In the genomic region with DNA sequence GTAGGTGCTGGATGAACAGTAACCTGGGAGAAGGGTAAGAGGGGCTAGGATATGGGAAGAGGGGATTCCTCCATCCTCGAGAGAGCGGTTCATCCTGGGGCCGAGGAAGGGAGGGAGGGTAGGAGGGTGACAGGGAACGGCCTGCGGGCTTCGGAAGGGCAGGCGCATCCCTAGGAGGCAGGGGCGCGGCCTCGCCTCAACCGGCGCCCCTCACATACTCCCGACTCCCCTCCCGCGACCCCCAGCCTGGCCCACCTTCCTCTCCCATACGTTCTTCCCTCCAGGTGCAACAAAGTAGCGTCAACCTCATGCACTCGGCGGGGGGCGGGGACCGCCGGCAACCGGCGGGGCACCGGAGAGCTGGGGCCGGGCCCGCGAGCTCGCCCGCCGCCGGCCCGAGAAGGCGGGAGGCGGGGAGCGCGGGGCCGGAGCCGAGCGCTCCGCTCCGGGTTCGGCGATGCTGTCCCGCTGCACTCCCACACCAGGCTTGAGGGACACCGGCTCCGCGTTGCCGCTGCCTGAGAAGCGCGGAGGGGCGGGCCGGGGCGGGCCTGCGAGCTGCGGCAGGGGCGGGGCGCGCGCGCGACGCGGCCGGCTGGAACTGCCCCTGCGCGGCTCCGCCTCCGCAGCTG, we compare ENCODE assay signal across 8 mouse cellular contexts. TPM values are rescaled to one million over a fixed set of nuclear protein-coding genes. Genes with fewer than 3 reads are reported as not detected.
DNase-seq lines count a peak whose midpoint lies in the region; ATAC-seq and TF ChIP-seq lines count a peak whose summit lies in the region.

A gene (minus strand): TSS at position 513 of the 632 bp plus-strand sequence.

- peaks cover 3 to 10% of the 10 kb centered on the region in 2 experiments; a peak in 3 of 4 replicates for H3K4me1 ChIP-seq in heart, embryonic 14.5 days (ENCODE audit: control insufficient read depth in 2 of 2, insufficient read depth in 2 of 2, low read length in 2 of 2)
- H3K4me1 ChIP-seq in embryonic facial prominence, embryonic 15.5 days, result peaks cover 17% of the 10 kb centered on the region
- H3K4me1 ChIP-seq in midbrain, embryonic 13.5 days (replicated peaks), result peaks cover 23% of the 10 kb centered on the region

- ATAC-seq in heart, embryonic 14.5 days (ENCODE audit: insufficient number of reproducible peaks, insufficient read depth, low FRiP score, low read depth), result peak; percentile 1; the same call in 1 of the 2 replicates
- ATAC-seq in embryonic facial prominence, embryonic 15.5 days (ENCODE audit: insufficient number of reproducible peaks, low FRiP score, low TSS enrichment, low read depth), result 0 out of 2 replicates have a peak, but pooled peaks have one; percentile 0
- ATAC-seq in midbrain, embryonic 13.5 days, result peak; percentile 44

- peak within 1 kb of the TSS; percentile 85 for H3K9ac ChIP-seq in heart, embryonic 14.5 days (ENCODE audit: low read length)
- peak within 1 kb of the TSS; percentile 81 for H3K9ac ChIP-seq in embryonic facial prominence, embryonic 15.5 days
- H3K9ac ChIP-seq in midbrain, embryonic 13.5 days (replicated peaks), result peak within 1 kb of the TSS; percentile 93

- peak within 1 kb of the TSS; percentile 77 to 87 for H3K4me3 ChIP-seq in heart, embryonic 14.5 days (ENCODE audit: control insufficient read depth in 1 of 2, insufficient read depth in 1 of 2, low read depth in 1 of 2, low read length in 2 of 2)
- peak within 1 kb of the TSS; percentile 83 for H3K4me3 ChIP-seq in embryonic facial prominence, embryonic 15.5 days (replicated peaks)
- H3K4me3 ChIP-seq in layer of hippocampus, adult 2 months, result peak within 1 kb of the TSS; percentile 79
- H3K4me3 ChIP-seq in midbrain, embryonic 13.5 days (replicated peaks), result peak within 1 kb of the TSS; percentile 86

- peaks cover 7% of the 10 kb centered on the region for H3K36me3 ChIP-seq in heart, embryonic 14.5 days (ENCODE audit: control insufficient read depth, insufficient read depth, low read length)
- H3K36me3 ChIP-seq in embryonic facial prominence, embryonic 15.5 days, result peaks cover 14% of the 10 kb centered on the region
- peaks cover 30% of the 10 kb centered on the region for H3K36me3 ChIP-seq in midbrain, embryonic 13.5 days

- WGBS in heart, embryonic 14.5 days, result under 1% methylated on average over 64 of the region's 69 CpGs
- under 1% methylated on average over 55 of the region's 69 CpGs for WGBS in embryonic facial prominence, embryonic 15.5 days
- under 1% methylated on average over 56 of the region's 69 CpGs for WGBS in midbrain, embryonic 13.5 days

- DNase-seq in heart, adult 18-20 months, result no peak
- DNase-seq in MN1 (ENCODE audit: low spot score), result peak; percentile 57
- DNase-seq in layer of hippocampus, adult 2 months (ENCODE audit: low spot score in 2 of 2), result no peak
- no peak for DNase-seq in urinary bladder, postnatal 4 days (ENCODE audit: low spot score in 2 of 2)
- DNase-seq in spleen, adult 12 weeks (ENCODE audit: low spot score), result no peak

- TF ChIP-seq CTCF in layer of hippocampus, adult 2 months (conservative IDR thresholded peaks at IDR 0.05), result no peak

- H3K4me2 ChIP-seq in heart, embryonic 14.5 days (ENCODE audit: low read length), result peak within 1 kb of the TSS; percentile 98
- H3K4me2 ChIP-seq in embryonic facial prominence, embryonic 15.5 days (replicated peaks), result peak within 1 kb of the TSS; percentile 92
- peak within 1 kb of the TSS; percentile 84 for H3K4me2 ChIP-seq in midbrain, embryonic 13.5 days (replicated peaks)

- no peaks in the 10 kb centered on the region for H3K27me3 ChIP-seq in heart, embryonic 14.5 days (ENCODE audit: control insufficient read depth, insufficient read depth, low read length)
- no peaks in the 10 kb centered on the region for H3K27me3 ChIP-seq in embryonic facial prominence, embryonic 15.5 days
- no peaks in the 10 kb centered on the region for H3K27me3 ChIP-seq in midbrain, embryonic 13.5 days

- peak within 1 kb of the TSS; percentile 46 to 51 for H3K27ac ChIP-seq in heart, embryonic 14.5 days (replicated peaks in 1 of 2; ENCODE audit: control insufficient read depth in 1 of 2, insufficient read depth in 1 of 2, low read depth in 2 of 2, low read length in 2 of 2)
- peak within 1 kb of the TSS; percentile 76 for H3K27ac ChIP-seq in embryonic facial prominence, embryonic 15.5 days (replicated peaks)
- peak within 1 kb of the TSS; percentile 76 for H3K27ac ChIP-seq in layer of hippocampus, adult 2 months
- peak within 1 kb of the TSS; percentile 92 for H3K27ac ChIP-seq in midbrain, embryonic 13.5 days

- H3K9me3 ChIP-seq in heart, embryonic 14.5 days (ENCODE audit: control insufficient read depth, low read length), result no peaks in the 10 kb centered on the region
- H3K9me3 ChIP-seq in embryonic facial prominence, embryonic 15.5 days (replicated peaks), result no peaks in the 10 kb centered on the region
- no peaks in the 10 kb centered on the region for H3K9me3 ChIP-seq in midbrain, embryonic 13.5 days

RNA-seq across cellular contexts. Expression of the gene that starts here (rescaled TPM):
- polyA plus RNA-seq in heart, embryonic 14.5 days (2014; fragmentation: Nextera tagmentation; extraction: Ambion mirVana), result 3.6 TPM in 2 replicates
- total RNA-seq in heart, adult 18-20 months (2021), result 1 to 10 TPM; 4.3 to 5.1 TPM
- polyA plus RNA-seq in embryonic facial prominence, embryonic 15.5 days (2015; fragmentation: Nextera tagmentation; extraction: Ambion mirVana), result 7.8 and 9.0 TPM in 2 replicates
- total RNA-seq in layer of hippocampus, adult 2 months (2021), result 10 to 100 TPM; 39.9 to 40.5 TPM
- 17.5 and 20.8 TPM in 2 replicates for polyA plus RNA-seq in midbrain, embryonic 13.5 days (2015; fragmentation: Nextera tagmentation; extraction: Ambion mirVana)

Comparison
In these comparisons a context has a peak if more than half of its experiments do, and no peak if none do; other contexts are left out.
1. RNA of the gene that starts here (total RNA-seq): 39.9 to 40.5 TPM in layer of hippocampus, adult 2 months; 4.3 to 5.1 TPM in heart, adult 18-20 months; every median in the first group is over 4 times any median in the second.
2. Peak in every context shown above with its lines, with median percentiles within 50 percentile points of each other: ATAC-seq, H3K27ac ChIP-seq, H3K4me2 ChIP-seq, H3K4me3 ChIP-seq and H3K9ac ChIP-seq.